Mouse (Mus musculus): ENCODE results near the gene Hspa12a. TPM values are rescaled to one million over a fixed set of nuclear protein-coding genes. Genes with fewer than 3 reads are reported as not detected.
A peak's percentile ranks its signal among the peaks of the same experiment; 100 is the strongest.
"Not testable (repeated sequence)": the region's sequence is repeated elsewhere in the genome, so short reads cannot be mapped to it uniquely, and the experiment has no call there.

Gene Hspa12a
- total RNA-seq, 2 experiments from 2014 or later: 217 to 223 TPM

DNA sequence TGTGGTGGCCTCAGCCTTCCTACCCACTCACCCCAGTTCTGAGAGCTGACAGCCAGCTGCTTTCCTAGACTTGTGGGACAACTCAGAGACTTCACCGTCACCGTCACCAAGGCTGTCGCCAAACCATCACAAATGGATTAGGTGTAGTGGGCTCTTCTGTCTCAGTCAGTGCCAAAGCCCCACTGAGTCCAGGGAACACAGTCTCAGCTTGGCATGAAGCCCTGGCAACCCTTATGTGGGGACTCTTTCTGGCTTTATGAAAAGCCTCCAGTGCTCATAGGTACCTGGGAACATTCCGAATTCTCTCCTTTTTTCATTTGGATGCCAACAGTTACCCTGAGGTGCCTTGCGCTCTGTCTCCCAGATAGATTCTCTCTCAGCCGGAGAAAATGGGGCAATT is 30.2 kb downstream of the Hspa12a start:
- no peak for DNase-seq (ENCODE audit: low spot score in 2 of 2)
- intact Hi-C loops (cut with DNase I): no loop called here

DNA sequence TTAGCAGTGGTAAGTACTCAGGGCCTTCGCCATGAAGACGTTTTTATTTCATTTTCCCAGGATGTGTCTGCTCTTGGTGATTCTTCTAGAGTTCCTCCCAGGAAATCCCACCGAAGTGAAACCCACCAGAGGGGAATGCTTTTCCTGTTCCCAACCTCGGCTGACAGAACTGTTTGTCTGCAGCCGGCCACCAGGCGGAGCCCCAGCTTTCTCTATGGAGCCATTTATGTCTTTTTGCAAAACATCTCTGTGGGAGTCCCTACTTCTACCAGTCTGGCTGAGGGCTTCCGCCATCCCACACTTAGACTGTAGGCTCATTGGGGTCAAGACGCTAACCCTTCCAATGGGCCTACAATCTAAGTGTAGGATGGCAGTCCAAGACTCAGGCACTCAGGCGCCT is 32.1 kb downstream of the Hspa12a start:
- intact Hi-C loops (cut with DNase I): loop anchor here (1.0 kb wide), 1 partner anchor 297 kb away; no protein-coding TSS in a partner anchor
- peak; percentile 53 to 67 for DNase-seq (ENCODE audit: low spot score in 2 of 2)

DNA sequence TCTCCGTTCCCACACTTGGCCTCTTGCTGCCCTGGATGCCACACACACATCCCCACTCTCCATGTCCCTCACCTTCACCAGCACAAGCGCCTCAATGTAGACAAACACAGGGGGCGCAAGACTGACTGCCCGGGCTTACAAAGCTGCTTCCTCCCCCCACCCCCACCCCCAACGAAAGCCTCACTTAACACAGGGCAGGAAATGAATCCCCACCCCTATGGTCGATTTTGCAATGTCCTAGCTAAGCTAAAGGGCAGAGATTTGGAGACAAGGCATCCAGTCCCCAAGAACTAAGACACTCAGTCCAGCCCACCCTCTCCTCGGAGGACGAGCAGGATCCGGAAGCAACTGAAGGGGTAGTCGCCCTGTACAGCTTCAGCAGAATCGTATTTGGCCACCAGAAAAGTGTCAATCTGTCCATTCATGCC is 32.5 kb downstream of the Hspa12a start:
- no peak for DNase-seq (ENCODE audit: low spot score in 2 of 2)
- intact Hi-C loops (cut with DNase I): loop anchor here (1.0 kb wide), 1 partner anchor 297 kb away; no protein-coding TSS in a partner anchor

DNA sequence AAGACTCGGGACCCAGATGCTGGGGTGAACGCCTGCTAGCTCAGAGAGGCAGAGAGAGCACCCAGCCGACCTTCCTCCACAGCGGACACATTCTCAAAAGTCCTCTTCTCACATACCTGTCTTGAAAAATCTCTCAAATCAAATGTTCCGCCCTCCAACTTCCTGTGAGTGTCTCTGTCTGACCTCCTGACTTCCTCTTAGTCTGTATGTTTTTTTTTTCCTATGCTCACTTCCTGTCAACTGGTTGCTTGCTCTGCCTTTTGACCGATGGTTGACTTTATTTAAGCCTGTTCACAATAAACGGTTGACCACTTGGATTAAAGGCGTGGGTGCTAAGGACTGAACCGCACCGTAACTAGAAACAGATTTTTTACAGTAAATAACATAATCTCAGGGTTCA is 35.4 kb downstream of the Hspa12a start:
- no peak for DNase-seq (ENCODE audit: low spot score in 2 of 2)
- intact Hi-C loops (cut with DNase I): no loop called here

DNA sequence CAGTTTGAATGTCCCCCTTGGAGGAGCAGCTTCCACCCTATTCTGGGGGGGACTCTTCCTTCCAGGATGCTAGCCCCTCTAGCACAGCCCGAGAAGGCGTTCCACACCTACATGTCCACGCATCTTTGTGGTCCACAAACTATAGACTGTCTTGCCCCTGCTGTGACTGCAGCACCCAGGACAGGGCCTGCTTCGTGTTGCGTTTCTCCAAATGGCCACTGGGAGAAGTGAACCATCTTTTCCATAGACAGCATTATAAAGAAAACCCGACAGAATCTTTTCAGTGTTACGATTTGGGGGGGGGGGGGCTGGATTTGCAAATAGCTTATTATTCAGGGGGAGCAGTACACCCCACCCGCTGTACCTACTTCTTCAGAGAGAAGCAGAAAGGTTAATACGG is 36.8 kb downstream of the Hspa12a start:
- DNase-seq (ENCODE audit: low spot score in 2 of 2): no peak
- intact Hi-C loops (cut with DNase I): no loop called here

DNA sequence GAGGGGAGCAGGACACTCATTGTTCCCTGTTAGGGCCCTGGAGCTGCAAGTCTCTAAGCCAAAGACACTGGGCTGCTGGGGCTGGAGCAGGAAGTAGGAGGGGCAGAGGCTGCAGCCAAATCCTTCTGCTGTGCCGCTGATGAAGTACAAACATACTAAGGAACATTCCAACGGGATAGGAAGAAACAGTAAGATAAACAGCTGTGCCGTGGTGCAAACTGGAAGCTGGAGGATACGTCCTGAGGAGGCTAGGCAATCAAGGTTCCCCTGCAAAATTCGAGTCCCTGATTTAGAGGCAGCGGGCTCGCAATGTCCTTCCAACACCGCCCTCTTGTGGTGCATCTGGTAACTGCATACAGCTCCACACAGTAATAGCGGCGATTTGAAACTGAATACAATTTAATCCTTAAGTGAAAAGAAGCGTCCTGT is 39.5 kb downstream of the Hspa12a start:
- DNase-seq (ENCODE audit: low spot score in 2 of 2): peak; percentile 83 to 87
- intact Hi-C loops (cut with DNase I): loop anchor here (1.0 to 2.0 kb wide), 2 partner anchors 98 to 141 kb away; no protein-coding TSS in a partner anchor

DNA sequence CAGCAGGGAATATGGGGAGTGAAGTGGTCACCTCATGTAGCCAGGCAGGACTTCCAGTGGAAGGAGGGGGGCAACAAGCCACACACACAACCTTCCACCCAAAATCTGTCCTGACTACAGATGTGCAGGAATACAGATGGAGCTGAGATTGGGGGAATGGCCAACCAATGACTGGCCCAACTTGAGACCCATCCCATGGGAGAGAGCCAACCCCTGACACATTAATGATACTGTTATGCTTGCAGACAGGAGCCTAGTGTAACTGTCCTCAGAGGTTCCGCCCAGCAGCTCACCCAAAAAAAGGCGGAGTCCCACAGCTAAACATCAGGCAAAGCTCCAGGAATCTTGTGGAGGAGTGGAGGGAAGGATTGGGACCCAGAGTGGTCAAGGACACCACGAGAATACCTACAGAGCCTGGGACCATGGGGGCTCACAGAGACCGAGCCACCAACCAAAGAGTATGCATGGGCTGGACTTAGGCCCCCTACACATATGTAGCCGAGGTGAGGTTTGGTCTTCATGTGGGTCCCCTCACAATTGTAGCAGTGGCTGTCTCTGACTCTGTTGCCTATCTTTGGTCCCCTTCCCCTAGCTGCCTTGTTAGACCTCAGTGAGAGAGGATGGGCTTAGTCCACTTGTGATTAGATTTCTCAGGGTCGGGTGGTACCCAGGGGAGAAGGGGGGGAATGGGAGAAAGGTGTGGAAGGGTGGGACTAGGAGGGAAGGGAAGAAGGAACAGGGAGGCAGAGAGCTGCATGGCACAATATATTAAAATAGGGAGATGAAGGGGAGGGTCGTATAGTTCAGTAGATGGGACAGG is 40.2 kb downstream of the Hspa12a start:
- intact Hi-C loops (cut with DNase I): loop anchor here (2.0 kb wide), 1 partner anchor 140 kb away; no protein-coding TSS in a partner anchor
- no peak for DNase-seq (ENCODE audit: low spot score in 2 of 2)

DNA sequence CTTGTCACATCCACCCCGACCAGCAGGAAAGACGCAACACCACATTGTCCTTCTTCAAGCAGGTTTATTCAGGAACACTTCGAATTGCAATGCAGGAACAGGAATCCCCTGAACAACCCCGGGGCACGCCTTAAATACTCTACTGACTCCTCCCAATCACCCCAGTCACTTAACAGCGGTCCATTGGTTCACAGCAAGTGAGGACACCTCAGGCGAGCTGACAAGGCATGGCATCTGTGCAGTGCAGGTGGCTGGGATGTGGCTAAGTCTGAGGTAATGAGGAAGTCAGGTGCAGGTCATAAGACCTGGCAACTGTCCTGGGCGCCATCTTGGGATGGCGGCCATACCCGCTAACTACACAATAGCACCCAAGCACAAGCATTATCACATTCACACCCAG is 43.0 kb downstream of the Hspa12a start:
- DNase-seq (ENCODE audit: low spot score in 2 of 2); intact Hi-C loops (cut with DNase I): not testable (repeated sequence)

DNA sequence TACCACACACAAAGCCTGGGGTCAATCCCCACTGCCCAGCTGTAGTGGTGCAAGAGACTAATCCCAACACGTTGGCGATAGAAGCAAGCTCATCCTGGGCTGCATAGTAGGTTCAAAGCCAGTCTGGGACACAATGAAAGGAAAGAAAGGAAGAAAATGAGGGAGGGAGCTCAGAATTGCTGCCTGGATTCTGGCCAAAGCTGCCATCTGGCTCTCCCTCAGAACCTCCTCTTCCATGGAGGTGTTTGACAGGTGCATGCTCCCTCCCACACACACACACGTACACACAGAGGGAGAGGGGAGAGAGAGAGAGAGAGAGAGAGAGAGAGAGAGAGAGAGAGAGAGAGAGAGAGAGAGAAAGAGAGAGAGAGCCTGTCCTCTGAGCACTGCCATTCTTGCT is 47.2 kb downstream of the Hspa12a start:
- intact Hi-C loops (cut with DNase I): no loop called here
- DNase-seq (ENCODE audit: low spot score in 2 of 2): peak; percentile 27 to 33

DNA sequence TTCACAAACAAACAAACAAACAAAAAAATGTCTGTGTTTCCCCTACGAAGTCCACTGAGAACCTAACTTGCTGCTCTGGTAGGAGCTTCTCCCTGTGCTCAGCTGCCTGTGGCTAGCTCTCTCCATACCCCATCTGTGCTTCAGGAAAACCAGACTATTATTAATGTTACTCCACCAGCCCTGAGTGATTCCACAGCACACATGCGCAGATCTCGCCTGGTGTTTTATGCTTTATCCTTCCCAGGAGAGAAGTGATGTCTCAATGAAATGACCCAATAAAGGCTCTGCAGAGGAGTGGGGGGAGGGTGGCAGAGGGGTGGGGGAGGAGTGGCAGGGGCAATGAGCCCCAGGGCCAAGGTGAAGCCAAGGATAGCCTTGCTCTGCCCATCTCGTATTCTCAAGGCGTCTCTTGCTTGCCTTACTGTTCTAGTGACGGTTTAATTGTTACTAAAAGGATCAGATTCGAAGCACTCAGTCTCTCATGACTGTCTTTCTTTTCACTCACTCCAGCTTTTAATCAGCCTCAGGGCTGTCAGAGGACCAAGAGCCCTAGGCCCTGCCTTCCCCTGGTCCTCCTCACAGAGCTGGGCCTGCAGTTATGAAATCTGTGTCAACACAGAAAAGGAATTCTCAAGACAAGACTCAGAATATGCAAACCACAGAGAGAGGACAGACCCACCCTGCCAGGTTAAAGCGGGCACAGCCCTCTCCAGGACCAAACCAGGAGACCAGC is 54.0 kb downstream of the Hspa12a start:
- no peak for DNase-seq (ENCODE audit: low spot score in 2 of 2)
- intact Hi-C loops (cut with DNase I): no loop called here

DNA sequence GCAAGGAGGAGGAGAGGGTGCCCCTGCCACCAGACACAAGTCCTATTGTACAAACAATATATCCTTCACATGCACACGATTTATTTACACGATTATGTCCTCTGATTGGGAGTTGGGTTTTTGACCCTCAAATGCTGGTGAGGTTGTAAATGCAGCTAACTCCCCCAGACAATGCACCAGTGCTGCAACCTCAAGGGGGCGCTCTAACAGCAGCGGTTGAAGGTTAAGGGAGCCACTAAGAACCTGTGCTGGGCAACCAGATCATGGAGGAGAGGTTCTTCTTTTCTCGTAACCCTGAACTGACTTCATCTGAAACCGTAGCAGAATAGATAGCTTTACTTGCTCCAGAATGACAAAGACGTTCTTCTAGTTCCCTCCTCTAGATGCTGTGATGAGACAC is 57.0 kb downstream of the Hspa12a start:
- intact Hi-C loops (cut with DNase I): no loop called here
- no peak for DNase-seq (ENCODE audit: low spot score in 2 of 2)

DNA sequence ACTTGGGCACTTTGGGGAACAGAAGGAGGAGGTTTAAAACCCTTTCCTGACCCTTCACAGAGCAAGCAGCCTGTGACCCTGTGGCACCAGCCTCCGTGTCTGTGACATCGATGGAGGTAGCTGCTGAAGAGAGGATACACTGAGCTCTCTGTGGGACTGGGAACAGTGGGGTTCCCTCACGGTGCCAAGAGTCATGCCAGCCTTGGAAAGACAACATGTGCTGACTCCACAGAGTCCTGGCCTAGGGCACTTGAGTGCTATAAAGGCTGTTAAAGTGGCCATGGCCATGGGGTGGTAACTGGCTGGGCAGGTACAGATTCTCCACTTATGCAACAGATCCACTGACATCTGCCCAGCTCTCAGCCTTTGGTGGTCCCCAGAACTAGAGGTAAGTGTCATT is 60.0 kb downstream of the Hspa12a start:
- DNase-seq (ENCODE audit: low spot score in 2 of 2): no peak
- intact Hi-C loops (cut with DNase I): no loop called here

DNA sequence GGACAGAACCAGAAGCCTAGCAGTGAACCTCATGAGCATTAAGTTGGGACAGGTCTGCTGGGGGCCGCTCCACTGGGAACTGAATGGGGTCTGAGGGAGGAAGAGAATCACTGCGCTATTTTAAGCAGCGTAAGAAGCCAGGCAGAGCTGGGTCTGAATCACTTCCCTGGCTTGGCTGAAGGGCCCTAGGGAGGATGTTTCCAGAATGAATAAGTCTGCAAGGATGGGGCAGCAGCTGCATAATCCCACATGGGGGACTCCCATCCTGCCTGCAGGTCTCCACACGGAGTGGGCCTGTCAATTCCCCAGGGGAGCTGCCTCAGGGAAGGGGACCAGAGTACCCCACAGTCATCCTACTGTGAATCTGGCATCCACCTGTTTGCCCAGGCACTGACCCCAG is 61.1 kb downstream of the Hspa12a start:
- intact Hi-C loops (cut with DNase I): no loop called here
- no peak for DNase-seq (ENCODE audit: low spot score in 2 of 2)

DNA sequence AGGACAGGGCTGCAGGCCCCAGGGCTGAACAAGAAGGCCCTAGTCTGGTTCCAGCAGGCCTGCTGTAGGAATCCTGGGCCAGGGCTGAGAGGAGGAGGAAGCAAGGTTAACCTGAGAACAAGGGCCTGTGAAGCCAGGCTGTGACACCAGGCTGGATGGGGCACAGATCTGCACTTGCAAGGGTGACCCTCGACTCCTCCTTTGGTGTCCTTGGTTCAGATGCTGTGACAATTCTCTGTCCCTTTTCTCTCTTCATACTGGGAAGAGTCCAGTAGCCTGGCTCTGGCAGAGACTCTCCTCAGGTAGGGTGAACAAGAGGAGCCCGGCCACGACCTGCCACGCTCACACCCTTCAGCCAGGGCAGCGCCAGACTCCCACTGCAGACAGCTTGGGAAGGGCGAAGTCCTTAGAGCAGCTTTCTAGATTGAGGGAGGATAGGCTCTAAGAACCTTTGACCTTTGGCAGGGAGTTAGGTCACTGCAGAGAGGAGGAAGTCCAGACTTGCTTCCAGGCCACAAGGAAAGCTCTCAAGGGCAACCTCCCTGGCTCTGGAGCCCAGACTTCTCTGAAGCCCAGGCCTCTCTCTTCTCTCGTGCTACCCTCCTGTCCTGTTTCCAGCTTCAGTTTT is 64.0 kb downstream of the Hspa12a start:
- DNase-seq (ENCODE audit: low spot score in 2 of 2): no peak
- intact Hi-C loops (cut with DNase I): no loop called here

DNA sequence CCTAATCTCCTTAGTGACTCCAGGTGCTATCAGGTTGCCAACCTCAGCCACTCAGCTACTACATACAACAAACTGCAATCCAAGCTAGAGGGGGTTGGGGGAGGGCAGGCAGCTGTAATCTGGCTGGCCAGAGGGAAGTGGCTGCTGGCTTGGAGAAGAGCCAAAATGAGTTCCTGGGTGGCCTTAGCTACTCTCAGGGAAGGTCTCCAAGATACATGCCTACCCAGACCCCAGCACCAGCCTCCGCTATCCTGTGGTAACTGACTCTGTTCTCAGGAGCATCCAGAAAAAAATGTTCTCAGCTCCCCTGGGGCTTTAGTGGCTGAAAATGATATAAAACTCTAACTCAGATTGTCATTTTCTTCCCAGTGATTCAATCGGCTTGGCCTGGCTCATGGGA is 64.9 kb downstream of the Hspa12a start:
- no peak for DNase-seq (ENCODE audit: low spot score in 2 of 2)
- intact Hi-C loops (cut with DNase I): no loop called here

DNA sequence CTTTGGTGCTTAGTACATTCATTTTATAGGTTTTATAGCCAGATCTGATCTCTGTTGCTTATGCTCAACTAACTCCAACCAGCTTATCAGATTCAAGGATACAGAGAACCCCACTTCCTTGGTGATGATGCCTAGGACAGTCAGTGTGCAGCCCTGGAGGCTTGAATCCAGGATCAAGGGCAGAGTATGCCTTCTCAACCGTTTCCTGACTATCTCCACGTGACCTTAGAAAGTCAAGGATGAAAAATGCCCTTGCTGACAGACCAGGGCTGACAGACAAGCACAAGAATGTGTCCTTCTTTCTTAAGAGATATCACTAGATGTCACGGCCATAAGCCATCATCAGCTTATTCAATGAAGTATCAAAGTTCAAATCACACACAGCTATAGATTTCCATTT is 69.9 kb downstream of the Hspa12a start:
- no peak for DNase-seq (ENCODE audit: low spot score in 2 of 2)
- intact Hi-C loops (cut with DNase I): no loop called here

DNA sequence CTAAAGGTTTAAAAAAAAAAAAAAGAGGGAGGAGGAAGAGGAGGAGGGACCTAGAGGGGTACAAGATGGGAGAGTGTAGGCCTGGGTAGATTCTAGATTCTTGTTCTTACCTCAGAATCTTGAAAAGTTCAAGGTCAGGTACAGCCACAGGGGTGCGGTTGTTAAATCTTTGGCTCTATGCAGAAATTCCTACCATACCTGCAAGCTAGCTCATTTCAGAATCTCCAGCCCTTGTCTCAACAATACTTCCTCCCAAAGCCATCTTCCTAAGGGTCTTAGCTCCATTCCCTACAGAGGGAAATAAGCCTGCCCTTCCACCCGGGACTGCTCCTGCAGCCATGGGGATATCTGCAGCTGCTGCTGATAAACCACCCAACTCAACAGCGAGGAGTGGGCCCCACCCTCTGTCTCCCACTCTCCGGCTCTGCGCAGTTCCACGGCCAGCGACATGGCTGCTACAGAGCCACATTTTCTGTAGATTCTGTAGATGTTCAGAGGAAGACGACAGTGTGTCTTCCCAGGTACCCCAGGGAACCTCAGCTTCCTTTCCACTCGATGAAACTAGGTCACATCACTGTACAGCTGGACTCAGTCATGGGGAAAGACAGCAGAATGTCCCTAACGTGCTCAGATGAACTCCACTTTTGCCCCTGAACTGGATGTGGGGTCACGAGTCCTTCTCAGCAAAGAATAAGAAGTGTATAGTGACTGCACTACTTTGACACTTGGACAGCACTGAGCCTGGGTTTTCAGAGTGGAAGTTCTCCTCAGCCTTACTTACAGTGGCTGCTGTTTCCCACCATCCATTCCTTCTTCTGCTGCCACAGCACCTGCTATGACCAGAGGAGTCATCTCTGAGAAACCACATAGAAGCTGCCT is 70.8 kb downstream of the Hspa12a start:
- intact Hi-C loops (cut with DNase I): no loop called here
- DNase-seq (ENCODE audit: low spot score in 2 of 2): no peak

DNA sequence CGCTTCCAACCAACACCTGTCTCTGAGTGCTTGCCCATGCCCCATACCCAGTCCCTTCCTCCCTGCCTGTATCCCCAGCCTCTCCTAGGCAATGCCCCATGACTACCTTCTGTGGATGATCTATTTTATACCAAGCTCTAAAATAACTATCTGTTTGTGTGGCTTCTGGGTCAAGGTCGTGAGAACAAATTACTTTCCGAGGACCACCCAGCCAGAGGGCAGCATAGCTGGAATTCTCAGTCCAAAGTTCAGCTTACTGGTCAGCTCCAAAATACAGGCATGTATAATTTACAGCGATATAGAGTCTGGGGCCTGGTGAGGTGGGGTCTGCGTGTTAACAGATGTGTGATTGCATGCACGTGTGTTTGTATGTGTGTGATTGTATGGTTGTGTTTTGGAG is 71.6 kb downstream of the Hspa12a start:
- no peak for DNase-seq (ENCODE audit: low spot score in 2 of 2)
- intact Hi-C loops (cut with DNase I): no loop called here

DNA sequence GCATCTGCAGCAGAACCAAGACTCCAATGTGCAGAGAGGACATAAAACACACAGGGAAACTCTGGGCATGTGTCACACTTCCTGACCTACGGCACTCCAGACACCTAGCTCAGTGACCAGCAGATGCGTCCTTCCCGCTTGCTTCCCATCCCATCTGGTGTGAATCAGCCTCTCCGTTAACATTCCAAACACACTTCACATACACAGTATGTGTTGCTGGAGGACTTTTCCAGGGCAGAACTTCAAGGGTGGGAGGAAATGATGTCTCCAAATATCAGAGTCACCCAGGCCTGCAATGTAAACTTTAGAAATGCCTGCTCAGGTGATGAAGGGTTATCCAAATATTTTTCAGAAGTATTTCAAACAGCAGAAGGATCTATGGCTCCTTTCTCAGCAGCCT is 76.8 kb downstream of the Hspa12a start:
- no peak for DNase-seq (ENCODE audit: low spot score in 2 of 2)
- intact Hi-C loops (cut with DNase I): no loop called here

All from left cerebral cortex, postnatal 36 days (tissue).